Mouse (Mus musculus): ENCODE results near the gene Tspan10.

The Tspan10 gene

GRCm38 (mm10) chr11:120455413-120455812, 13.0 kb downstream of the Tspan10 start:
- no peak for DNase-seq

- no peak for DNase-seq
Observed at GRCm38 (mm10) chr11:120457370-120457769, 14.9 kb downstream of the Tspan10 start.

GRCm38 (mm10) chr11:120457772-120458751, 15.6 kb downstream of the Tspan10 start, which contains the start of the genes Oxld1 and Ccdc137:
TSS of gene Oxld1 (minus strand) at chr11:120458068.
TSS of gene Ccdc137 (plus strand) at chr11:120458115.
- peak; percentile 94 for DNase-seq

- DNase-seq, result peak; percentile 12
Observed at GRCm38 (mm10) chr11:120458847-120459597, 16.6 kb downstream of the Tspan10 start.

GRCm38 (mm10) chr11:120463536-120463935, 21.1 kb downstream of the Tspan10 start:
- DNase-seq, result no peak

- DNase-seq, result no peak
Observed at GRCm38 (mm10) chr11:120464365-120464764, 21.9 kb downstream of the Tspan10 start.

GRCm38 (mm10) chr11:120465521-120465920, 23.1 kb downstream of the Tspan10 start:
- no peak for DNase-seq

- peak; percentile 100 for DNase-seq
Observed at GRCm38 (mm10) chr11:120467051-120467735, 24.7 kb downstream of the Tspan10 start, which contains the start of gene Arl16. TSS of gene Arl16 (minus strand) at chr11:120467607.

- no peak for DNase-seq
Observed at GRCm38 (mm10) chr11:120467736-120468092, 25.3 kb downstream of the Tspan10 start.

- no peak for DNase-seq
Observed at GRCm38 (mm10) chr11:120472052-120472451, 29.6 kb downstream of the Tspan10 start.

GRCm38 (mm10) chr11:120483448-120483934, 41.0 kb downstream of the Tspan10 start:
- no peak for DNase-seq

- DNase-seq, result peak; percentile 98
Observed at GRCm38 (mm10) chr11:120484265-120484981, 42.0 kb downstream of the Tspan10 start, which contains the start of gene Mrpl12. TSS of gene Mrpl12 (plus strand) at chr11:120484613.

GRCm38 (mm10) chr11:120485251-120485650, 42.8 kb downstream of the Tspan10 start:
- no peak for DNase-seq

GRCm38 (mm10) chr11:120488516-120488915, 46.1 kb downstream of the Tspan10 start:
- DNase-seq, result no peak

- DNase-seq, result peak; percentile 89
Observed at GRCm38 (mm10) chr11:120489054-120489761, 46.8 kb downstream of the Tspan10 start.

- no peak for DNase-seq
Observed at GRCm38 (mm10) chr11:120490291-120491046, 48.0 kb downstream of the Tspan10 start.

- peak; percentile 93 for DNase-seq
Observed at GRCm38 (mm10) chr11:120491317-120492023, 49.0 kb downstream of the Tspan10 start, which contains the start of gene Slc25a10. TSS of gene Slc25a10 (plus strand) at chr11:120491840.

- peak; percentile 57 for DNase-seq
Observed at GRCm38 (mm10) chr11:120492024-120492877, 49.8 kb downstream of the Tspan10 start.

- no peak for DNase-seq
Observed at GRCm38 (mm10) chr11:120492878-120493203, 50.4 kb downstream of the Tspan10 start.
